Mouse (Mus musculus) bone marrow macrophage, adult 2 months (primary cell): ENCODE data around the gene Pde4a.

Source experiments
- CTCF ChIP-seq: IDR thresholded peaks from 2 replicates; pipeline ENCODE4 v1.5.1; 2012; ENCODE audit warnings: low read depth, mild to moderate bottlenecking, low read length, moderate library complexity
- POLR2A ChIP-seq: IDR thresholded peaks from 2 replicates; pipeline ENCODE4 v1.6.1; 2012; ENCODE audit warnings: mild to moderate bottlenecking, low read depth, low read length, borderline replicate concordance

DNA sequence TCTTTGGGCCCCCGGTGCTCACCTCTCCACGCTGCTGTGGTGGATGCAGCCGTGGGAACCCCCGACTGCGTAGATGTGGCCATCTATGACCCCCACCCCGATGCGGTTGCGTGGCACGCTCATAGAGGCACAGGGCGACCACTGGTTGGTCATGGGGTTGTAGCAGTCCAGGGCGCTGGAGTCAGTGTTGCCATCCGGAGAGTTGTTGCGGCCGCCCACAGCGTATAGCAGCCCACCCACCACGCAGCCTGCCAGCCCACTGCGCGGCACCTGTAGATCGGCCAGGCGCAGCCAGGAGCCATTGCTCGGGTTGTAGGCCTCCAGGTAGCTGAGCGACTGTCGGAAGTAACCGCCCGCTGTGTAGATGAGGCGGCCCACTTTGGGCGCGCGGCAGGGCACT is 67.9 kb downstream of the Pde4a start:
- no peak for TF ChIP-seq CTCF
- TF ChIP-seq POLR2A, result no peak
